Mouse (Mus musculus): ENCODE measurements around the gene 1700023F06Rik. TPM values are rescaled to one million over a fixed set of nuclear protein-coding genes. Genes with fewer than 3 reads are reported as not detected.

The 1700023F06Rik gene
- 1.4 and 1.6 TPM in 2 replicates for polyA plus RNA-seq (2015; fragmentation: Nextera tagmentation; extraction: Ambion mirVana)

GRCm38 (mm10) chr11:103208458-103208857 is at the start of gene 1700023F06Rik:
Gene 1700023F06Rik, minus strand, starts transcription at chr11:103208558.

GRCm38 (mm10) chr11:103217790-103218516 is 9.6 kb upstream of the 1700023F06Rik start, which contains the start of gene Spata32:
Gene Spata32, minus strand, starts transcription at chr11:103218432.

GRCm38 (mm10) chr11:103170494-103171285 is 37.7 kb downstream of the 1700023F06Rik start, which contains the start of gene Fmnl1:
Gene Fmnl1, plus strand, starts transcription at chr11:103171107.

Other genes starting within 250 kb of the 1700023F06Rik start
- 47.9 and 49.5 TPM in 2 replicates for gene Nmt1, start 180.4 kb downstream of the 1700023F06Rik start, polyA plus RNA-seq (2015; fragmentation: Nextera tagmentation; extraction: Ambion mirVana)
- gene Dcakd, start 180.2 kb downstream of the 1700023F06Rik start, polyA plus RNA-seq (2015; fragmentation: Nextera tagmentation; extraction: Ambion mirVana), result 56.8 and 60.1 TPM in 2 replicates
- gene Plcd3, start 106.9 kb downstream of the 1700023F06Rik start, polyA plus RNA-seq (2015; fragmentation: Nextera tagmentation; extraction: Ambion mirVana), result 5.7 TPM in 2 replicates
- 41.3 and 42.1 TPM in 2 replicates for gene Acbd4, start 106.9 kb downstream of the 1700023F06Rik start, polyA plus RNA-seq (2015; fragmentation: Nextera tagmentation; extraction: Ambion mirVana)
- gene Hexim1, start 92.3 kb downstream of the 1700023F06Rik start, polyA plus RNA-seq (2015; fragmentation: Nextera tagmentation; extraction: Ambion mirVana), result 3.0 and 3.5 TPM in 2 replicates
- gene Hexim2, start 76.1 kb downstream of the 1700023F06Rik start, polyA plus RNA-seq (2015; fragmentation: Nextera tagmentation; extraction: Ambion mirVana), result 3.6 and 4.6 TPM in 2 replicates
- 1.3 and 3.3 TPM in 2 replicates for gene Fmnl1, start 37.5 kb downstream of the 1700023F06Rik start, polyA plus RNA-seq (2015; fragmentation: Nextera tagmentation; extraction: Ambion mirVana)
- not detected in 2 replicates for gene Spata32, start 9.9 kb upstream of the 1700023F06Rik start, polyA plus RNA-seq (2015; fragmentation: Nextera tagmentation; extraction: Ambion mirVana)
- gene Map3k14, start 58.9 kb upstream of the 1700023F06Rik start, polyA plus RNA-seq (2015; fragmentation: Nextera tagmentation; extraction: Ambion mirVana), result 3.5 and 3.6 TPM in 2 replicates
- gene Arhgap27, start 155.1 kb upstream of the 1700023F06Rik start, polyA plus RNA-seq (2015; fragmentation: Nextera tagmentation; extraction: Ambion mirVana), result 10.2 and 10.4 TPM in 2 replicates
- 5.3 and 5.9 TPM in 2 replicates for gene Plekhm1, start 204.1 kb upstream of the 1700023F06Rik start, polyA plus RNA-seq (2015; fragmentation: Nextera tagmentation; extraction: Ambion mirVana)

All from urinary bladder, postnatal 0 days (tissue).